Mouse (Mus musculus) C2C12 (cell line): ENCODE results near the gene Tpcn1.
A peak's percentile ranks its signal among the peaks of the same experiment; 100 is the strongest.

Experiments used
- CEBPB ChIP-seq: IDR thresholded peaks from one replicate; pipeline ENCODE4 v1.6.1; 2011; ENCODE audit warnings: low read depth, mild to moderate bottlenecking, control low read depth, moderate library complexity
- CTCF ChIP-seq: IDR thresholded peaks from one replicate; pipeline ENCODE4 v1.5.1; 2011; ENCODE audit not compliant: control insufficient read depth, insufficient read depth, insufficient read length
- MAX ChIP-seq: IDR thresholded peaks from one replicate; pipeline ENCODE4 v1.6.1; 2011; ENCODE audit warnings: mild to moderate bottlenecking, control low read depth
- USF1 ChIP-seq: IDR thresholded peaks from one replicate; pipeline ENCODE4 v1.6.1; 2011; ENCODE audit warnings: low read depth, mild to moderate bottlenecking, control low read depth, moderate library complexity

DNA sequence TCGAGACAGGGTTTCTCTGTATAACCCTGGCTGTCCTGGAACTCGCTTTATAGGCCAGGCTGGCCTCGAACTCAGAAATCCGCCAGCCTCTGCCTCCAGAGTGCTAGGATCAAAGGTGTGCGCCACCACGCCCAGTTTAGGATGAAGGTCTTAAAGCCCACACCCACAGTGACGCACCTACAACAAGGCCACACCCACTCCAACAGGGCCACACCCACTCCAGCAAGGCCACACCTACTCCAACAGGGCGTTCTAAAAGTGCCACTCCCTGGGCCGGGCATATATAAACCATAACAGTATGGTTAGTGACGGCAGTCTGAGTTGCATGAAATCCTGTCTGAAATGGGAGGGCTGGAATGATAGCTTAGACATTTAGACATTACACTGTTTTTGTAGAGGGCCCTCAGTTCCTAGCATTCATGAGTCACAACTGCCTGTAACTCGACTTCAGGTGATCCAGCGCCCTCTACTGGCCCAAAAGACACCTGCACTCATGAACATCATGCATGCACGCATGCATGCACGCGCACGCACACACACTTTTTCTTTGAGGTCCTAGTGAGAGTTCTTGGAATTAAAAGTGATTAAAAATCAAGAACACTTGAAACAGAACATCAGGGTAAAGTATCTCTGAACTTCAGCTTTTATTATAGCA lies 2.0 kb upstream of the Tpcn1 start:
- peak; percentile 32 for TF ChIP-seq CTCF
- TF ChIP-seq MAX: no peak
- no peak for TF ChIP-seq USF1
- TF ChIP-seq CEBPB: no peak
